Mouse (Mus musculus): ENCODE measurements around the gene Zbed6. TPM values are rescaled to one million over a fixed set of nuclear protein-coding genes. Genes with fewer than 3 reads are reported as not detected.
A peak's percentile ranks its signal among the peaks of the same experiment; 100 is the strongest.
"Not testable (repeated sequence)": the region's sequence is repeated elsewhere in the genome, so short reads cannot be mapped to it uniquely, and the experiment has no call there.

The Zbed6 gene
- total RNA-seq (2021) = 10 to 100 TPM; 11.0 to 11.5 TPM

- intact Hi-C loops (cut with DNase I) = no loop called here
- peak; percentile 83 to 88 for DNase-seq
Observed at GRCm38 (mm10) chr1:133660466-133661202, at the start of gene Zbed6. Gene Zbed6 (minus strand): TSS chr1:133660885.

DNA sequence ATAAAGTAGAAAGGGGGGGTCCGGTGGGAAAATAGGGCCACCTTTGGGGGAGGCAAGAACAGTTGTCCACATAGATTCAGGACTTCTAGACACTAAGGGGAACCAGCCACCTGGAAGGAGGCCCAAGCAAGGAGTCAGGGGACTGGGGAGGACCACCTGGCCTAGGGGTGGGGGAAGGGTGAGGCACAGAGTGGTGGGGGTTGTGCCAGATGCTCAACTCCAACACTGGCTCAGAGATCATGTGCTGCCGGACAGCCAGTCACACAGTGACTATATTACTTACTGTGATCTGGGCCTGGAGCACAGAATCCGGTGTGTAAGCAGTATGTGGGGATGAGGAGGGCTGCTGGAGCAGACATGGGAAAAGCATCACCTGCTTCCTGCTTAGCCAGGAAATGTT is 48.6 kb upstream of the Zbed6 start:
- DNase-seq = no peak

GRCm38 (mm10) chr1:133701824-133702223 is 41.1 kb upstream of the Zbed6 start:
- intact Hi-C loops (cut with DNase I) = not testable (repeated sequence)

More for the DNA sequence above, 48.6 kb upstream of the Zbed6 start:
- intact Hi-C loops (cut with DNase I) = no loop called here

GRCm38 (mm10) chr1:133697935-133698620 is 37.4 kb upstream of the Zbed6 start:
- intact Hi-C loops (cut with DNase I) = no loop called here
- no peak for DNase-seq

More at GRCm38 (mm10) chr1:133701824-133702223, 41.1 kb upstream of the Zbed6 start:
- not testable (repeated sequence) for DNase-seq

GRCm38 (mm10) chr1:133695901-133696300 is 35.2 kb upstream of the Zbed6 start:
- peak; percentile 57 to 79 for DNase-seq
- intact Hi-C loops (cut with DNase I) = no loop called here

DNA sequence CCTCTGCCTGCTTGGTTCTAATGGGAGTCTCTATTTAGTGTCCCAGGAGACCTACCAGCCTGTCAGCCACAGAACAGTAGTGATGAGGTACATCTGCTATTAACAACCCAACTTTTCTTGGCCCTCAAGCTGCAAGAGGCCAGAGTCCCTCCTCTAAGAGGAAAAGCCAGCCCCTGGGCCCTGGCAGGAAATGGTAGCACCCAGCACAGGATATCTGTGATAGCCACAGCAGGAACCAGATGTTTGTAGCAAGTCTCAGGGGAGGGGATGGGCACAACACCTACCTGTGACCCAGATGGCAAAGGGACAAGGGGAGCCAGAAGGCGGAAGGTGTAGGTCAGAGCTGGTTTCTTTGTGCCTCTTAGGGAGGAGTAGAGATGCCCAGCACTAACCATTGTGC is 34.2 kb upstream of the Zbed6 start:
- intact Hi-C loops (cut with DNase I) = no loop called here
- DNase-seq = peak in 1 of 2 experiments; percentile 47

DNA sequence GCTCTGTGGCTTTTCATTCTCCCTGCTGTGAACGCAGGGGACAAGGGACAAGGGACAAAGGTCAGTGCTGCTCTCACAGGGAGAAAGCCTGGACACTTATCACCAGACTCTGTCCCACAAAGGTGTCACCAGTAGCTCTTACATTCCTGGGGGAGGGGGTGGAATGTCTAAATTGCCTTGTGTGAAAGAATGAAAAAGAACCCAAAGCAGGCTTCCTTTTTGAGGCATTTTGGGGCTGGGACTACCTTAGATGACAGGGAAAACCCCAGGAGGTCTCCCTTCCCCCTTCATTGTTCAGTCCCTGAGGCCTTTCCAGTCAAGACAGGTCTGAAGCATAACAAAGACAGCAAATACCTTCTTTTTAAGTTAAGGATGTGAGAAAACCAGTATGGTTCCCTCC is 33.6 kb upstream of the Zbed6 start:
- intact Hi-C loops (cut with DNase I) = no loop called here
- DNase-seq = no peak

DNA sequence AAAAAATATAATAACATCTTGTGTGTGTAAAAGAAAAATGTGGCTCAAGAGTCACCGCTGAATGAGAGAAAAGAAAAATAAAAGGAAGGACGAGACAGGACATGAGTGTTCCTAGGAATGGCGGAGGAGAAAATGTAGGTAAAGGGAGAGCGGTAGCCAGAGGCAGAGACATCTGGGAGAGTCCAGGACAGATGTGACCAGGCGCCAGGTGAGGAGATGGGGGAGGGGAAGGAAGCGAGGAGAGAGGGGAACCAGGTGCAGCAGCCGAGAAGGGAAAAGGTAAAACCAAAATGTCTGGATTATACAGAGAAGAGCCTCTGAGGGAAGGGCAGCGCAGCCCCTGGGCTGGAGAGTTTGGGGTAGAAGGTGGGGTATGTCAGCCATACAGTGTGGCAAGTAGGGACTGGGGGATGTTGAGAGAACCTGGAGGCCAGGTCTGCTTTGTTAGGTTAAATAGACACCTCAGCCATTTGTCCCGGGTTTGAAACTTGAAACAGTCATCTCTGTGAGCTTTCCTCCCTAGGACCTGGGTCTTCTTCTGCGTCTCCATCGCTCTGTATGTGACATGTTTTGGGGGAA is 32.9 kb upstream of the Zbed6 start:
- intact Hi-C loops (cut with DNase I) = no loop called here
- DNase-seq = no peak

GRCm38 (mm10) chr1:133692195-133692594 is 31.5 kb upstream of the Zbed6 start:
- no peak for DNase-seq

DNA sequence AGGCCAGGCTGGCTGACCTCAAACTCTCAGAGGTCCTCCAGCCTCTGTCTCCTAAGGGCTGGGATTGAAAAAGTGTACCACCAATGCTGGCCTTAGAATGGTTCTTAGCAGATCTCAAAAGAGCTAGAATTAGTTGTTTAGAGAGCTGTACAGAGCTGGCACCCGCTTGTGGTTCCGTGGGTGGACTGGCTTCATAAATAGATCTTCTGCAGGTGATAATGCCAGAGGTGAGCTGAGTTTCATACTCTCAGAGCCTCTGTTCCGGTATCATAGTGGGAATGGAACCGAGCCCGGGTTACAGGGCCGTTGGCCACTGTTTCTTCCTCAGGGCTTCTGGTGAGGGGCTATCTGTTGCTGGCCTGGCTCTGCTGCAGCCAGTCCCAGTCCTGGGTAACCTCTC is 30.4 kb upstream of the Zbed6 start:
- DNase-seq = no peak
- intact Hi-C loops (cut with DNase I) = no loop called here

More at GRCm38 (mm10) chr1:133692195-133692594, 31.5 kb upstream of the Zbed6 start:
- intact Hi-C loops (cut with DNase I) = no loop called here

- intact Hi-C loops (cut with DNase I) = no loop called here
Observed at GRCm38 (mm10) chr1:133689897-133690296, 29.2 kb upstream of the Zbed6 start, which contains the start of gene Lax1. Gene Lax1 (minus strand): TSS chr1:133690108.

DNA sequence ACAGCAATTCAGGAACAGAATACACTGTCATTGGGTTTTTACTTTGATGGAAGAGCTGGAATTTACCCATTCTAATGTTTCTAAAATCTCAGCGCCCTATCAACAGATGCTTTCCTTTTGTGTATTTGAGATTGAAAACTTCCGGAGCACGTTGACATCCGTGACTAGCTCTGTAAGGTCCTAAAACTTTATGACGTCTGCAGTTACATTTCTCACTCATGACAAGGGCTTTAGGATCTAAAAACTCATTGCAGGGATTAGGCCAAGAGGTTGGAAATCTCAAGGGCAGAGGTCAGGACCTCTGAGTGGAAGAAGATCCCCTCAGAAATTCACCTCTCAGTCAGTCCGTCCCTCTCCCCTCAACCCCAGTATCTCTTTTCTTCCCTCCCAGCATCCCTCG is 27.6 kb upstream of the Zbed6 start:
- intact Hi-C loops (cut with DNase I) = no loop called here
- DNase-seq = no peak

More at GRCm38 (mm10) chr1:133689897-133690296, 29.2 kb upstream of the Zbed6 start, which contains the start of gene Lax1:
- DNase-seq = no peak

DNA sequence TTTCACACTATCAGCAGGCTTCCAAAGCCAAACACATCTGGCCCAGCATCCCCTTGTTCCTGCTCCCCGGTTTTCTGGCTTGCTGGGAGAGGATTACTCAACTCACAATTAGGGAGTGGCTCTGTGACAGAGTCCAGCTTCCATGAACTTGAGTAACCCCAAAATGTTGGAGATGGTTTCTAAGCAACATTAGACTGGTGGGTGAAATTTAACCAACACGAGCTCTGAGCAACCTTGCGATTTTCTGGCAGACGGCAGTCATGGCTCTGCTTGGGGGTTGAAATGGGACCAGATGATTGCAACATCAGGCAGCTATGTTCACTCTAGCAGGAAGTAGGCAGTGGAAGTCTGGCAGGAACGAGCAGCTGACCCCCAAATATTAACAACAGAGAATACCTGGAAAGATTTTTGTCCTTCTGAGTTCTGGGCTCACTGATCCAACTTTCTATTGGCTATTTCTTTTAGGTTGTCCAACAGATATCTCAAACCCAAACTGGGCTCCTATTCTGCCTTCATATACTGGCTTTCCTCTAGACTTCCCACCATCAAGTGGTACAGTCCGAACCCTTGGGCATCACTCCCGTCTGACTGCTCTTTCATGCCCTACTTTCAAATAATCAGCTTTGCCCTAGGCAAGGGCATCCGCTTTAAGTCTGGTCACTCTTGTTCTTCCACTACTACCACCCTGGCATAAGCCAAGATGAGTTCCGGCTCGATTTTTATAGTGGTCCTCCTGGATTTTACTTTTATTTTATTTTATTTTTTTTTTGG is 25.2 kb upstream of the Zbed6 start:
- intact Hi-C loops (cut with DNase I) = no loop called here
- peak; percentile 70 to 71 for DNase-seq

DNA sequence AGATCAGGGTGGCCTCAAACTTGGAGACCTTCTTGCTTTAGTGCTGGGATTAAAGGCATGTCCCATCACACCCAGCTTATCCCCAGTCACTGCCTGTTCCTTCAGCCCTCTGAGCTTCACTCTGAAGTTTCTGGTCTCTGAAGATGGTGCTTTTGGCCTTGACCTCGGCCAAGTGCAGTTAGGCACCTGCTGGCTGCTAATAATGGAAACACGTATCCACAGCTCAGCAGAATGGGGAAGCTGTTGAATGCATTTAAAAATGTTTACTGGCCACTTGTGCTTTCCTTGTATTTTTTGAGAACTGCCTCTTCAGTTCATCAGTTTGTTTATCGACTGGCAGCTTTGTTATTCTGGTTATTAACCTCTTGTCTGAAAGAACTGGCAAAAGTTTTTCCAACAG is 11.1 kb upstream of the Zbed6 start:
- intact Hi-C loops (cut with DNase I) = no loop called here
- DNase-seq = no peak

DNA sequence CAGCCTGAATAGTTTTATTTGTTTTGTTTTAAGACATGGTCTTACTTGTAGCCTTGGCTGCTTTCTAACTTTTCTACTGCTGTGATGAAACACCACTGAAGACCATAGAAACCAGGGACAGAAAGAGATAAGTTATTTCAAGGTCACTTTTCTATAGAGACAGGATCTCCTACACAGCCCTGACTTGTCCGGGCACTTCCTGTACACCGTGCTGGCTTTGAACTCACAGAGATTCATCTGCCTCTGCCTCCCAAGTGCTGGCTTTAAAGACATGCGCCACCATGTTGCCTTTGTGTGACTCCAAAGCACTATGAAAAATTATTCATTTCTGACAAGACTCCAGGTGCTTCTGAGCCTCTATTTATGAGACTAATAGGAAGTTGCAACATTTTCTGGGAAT is 10.6 kb upstream of the Zbed6 start:
- DNase-seq = no peak
- intact Hi-C loops (cut with DNase I) = no loop called here

DNA sequence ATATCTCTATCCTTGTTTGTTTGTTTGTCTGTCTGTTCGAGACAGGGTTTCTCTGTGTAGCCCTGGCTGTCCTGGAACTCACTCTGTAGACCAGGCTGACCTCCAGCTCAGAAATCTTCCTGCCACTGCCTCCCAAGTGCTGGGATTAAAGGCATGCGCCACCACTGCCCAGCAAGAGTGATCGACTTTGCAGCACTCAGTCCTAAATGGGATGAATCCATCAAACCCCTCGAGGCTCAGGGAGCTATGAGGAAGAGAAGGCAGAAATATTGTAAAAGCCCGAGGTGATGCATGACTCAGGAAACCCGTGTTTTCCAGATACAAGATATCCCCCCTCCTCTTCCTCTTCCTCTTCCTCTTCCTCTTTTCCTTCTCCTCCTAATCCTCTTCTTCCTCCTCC is 10.1 kb upstream of the Zbed6 start:
- DNase-seq = no peak
- intact Hi-C loops (cut with DNase I) = no loop called here

- intact Hi-C loops (cut with DNase I) = no loop called here
- no peak for DNase-seq
Observed at GRCm38 (mm10) chr1:133670190-133670589, 9.5 kb upstream of the Zbed6 start.

DNA sequence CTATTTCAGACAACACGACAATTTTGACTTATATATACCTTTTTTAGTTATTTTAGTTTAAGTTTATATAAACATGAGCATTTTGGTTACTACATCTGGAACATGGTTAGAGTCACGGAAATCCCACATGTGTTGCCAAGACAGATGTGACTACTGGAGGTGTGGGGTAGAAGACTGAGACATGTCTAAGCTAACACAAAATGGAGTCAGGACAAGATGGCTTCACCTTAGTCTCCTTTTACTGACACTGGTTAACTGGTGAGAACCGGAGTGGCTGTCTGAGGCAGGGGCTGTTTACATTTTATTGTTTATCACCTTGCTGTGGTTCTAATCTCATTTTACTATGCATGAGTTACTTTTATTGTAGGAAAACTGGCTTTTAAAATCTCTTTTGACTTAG is 7.9 kb upstream of the Zbed6 start:
- DNase-seq = no peak
- intact Hi-C loops (cut with DNase I) = no loop called here

- no peak for DNase-seq
- intact Hi-C loops (cut with DNase I) = no loop called here
Observed at GRCm38 (mm10) chr1:133667721-133668120, 7.0 kb upstream of the Zbed6 start.

DNA sequence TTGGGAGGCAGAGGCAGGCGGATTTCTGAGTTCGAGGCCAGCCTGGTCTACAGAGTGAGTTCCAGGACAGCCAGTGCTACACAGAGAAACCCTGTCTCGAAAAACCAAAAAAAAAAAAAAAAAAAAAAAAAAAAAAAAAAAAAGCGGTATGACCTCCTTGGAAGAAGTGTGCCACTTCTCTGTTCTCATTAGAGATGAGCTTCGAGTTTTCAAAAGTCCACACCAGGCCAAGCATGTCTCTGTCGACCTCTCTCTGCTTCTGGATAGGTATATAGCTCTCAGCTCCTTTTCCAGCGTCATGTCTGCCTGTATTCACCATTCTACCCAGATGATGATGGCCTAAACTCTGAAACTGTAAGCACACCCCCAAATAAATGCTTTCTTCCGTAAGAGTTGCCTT is 5.0 kb upstream of the Zbed6 start:
- DNase-seq; intact Hi-C loops (cut with DNase I): not testable (repeated sequence)

Measured in heart, postnatal 10 days (tissue).